10 mouse cellular contexts compared by ENCODE assay signal in the genomic region with DNA sequence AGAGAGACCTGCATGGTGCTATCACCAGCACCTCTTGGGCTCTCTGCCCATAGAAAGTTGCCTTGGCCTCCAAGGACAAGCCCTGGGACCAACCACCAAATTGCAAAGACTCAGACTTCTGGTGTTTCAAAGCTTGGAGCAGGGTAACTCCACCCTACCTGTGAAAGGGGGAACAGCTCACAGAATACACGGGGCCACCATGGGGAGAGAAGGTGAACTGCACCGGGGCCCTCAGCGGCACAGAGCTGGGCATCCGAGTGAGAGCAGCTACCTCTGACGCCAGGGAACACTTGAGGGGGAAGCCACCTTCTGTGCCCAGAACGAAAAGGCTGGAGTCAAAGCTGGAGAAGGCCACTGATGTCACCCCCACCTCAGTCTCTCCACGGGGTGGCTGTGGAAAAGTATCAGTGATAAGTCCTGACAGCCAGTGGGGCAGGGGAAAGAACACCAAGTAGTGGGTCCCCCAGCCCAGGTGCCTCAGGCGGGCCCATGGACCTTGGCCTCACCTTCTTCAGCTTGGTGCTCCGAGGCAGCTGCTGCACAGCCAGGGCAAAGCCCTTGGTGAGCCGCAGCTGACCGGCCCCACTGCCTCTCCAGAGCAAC. TPM values are rescaled to one million over a fixed set of nuclear protein-coding genes. Genes with fewer than 3 reads are reported as not detected.
DNase-seq lines count a peak whose midpoint lies in the region; ATAC-seq and TF ChIP-seq lines count a peak whose summit lies in the region.
"Had no signal": no experiment of that assay in that cellular context is flagged by ENCODE, and none has a peak within 500 bp of the region (broad histone marks: within the 10 kb centered on the region; RNA-seq: fewer than 3 reads in every experiment).

No protein-coding gene starts in this region.

- H3K9me3 ChIP-seq in kidney, embryonic 15.5 days (replicated peaks) = no peaks in the 10 kb centered on the region
- H3K9me3 ChIP-seq: liver, embryonic 13.5 days had no signal

- TF ChIP-seq POLR2A in brain, embryonic 14.5 days (IDR thresholded peaks at IDR 0.05; ENCODE audit: borderline replicate concordance, extremely low read depth, insufficient read depth, insufficient read length, poor library complexity, severe bottlenecking) = no peak

- H3K27ac ChIP-seq in kidney, embryonic 15.5 days = no peak overlapping the region
- H3K27ac ChIP-seq: liver, embryonic 13.5 days had no signal

- no peaks in the 10 kb centered on the region for H3K27me3 ChIP-seq in kidney, embryonic 15.5 days
- H3K27me3 ChIP-seq: liver, embryonic 13.5 days had no signal

- DNase-seq in kidney, adult 9 months = peak; percentile 22
- peak; percentile 47 for DNase-seq in right cerebral cortex, postnatal 14 days
- DNase-seq in right cerebral cortex, postnatal 10 days (ENCODE audit: low spot score in 2 of 2) = no peak
- DNase-seq in brain, embryonic 14.5 days (ENCODE audit: low read depth) = no peak
- peak; percentile 30 for DNase-seq in thymus, postnatal 14 days
- no peak for DNase-seq in gastrocnemius, postnatal 14 days
- DNase-seq: adrenal gland, adult 8-10 months; kidney, adult 2 months; liver, embryonic 13.5 days had no signal

- no peak overlapping the region for H3K4me2 ChIP-seq in kidney, embryonic 15.5 days
- H3K4me2 ChIP-seq: liver, embryonic 13.5 days had no signal

- H3K4me1 ChIP-seq in kidney, embryonic 15.5 days = no peaks in the 10 kb centered on the region
- H3K4me1 ChIP-seq: liver, embryonic 13.5 days had no signal

- no peak overlapping the region for H3K4me3 ChIP-seq in kidney, embryonic 15.5 days (replicated peaks)
- H3K4me3 ChIP-seq: liver, embryonic 13.5 days had no signal

- intact Hi-C loops in gastrocnemius, postnatal 14 days (cut with DNase I; ENCODE audit: low total_unique reads) = no loop called here

- H3K9ac ChIP-seq in kidney, embryonic 15.5 days = no peak overlapping the region
- H3K9ac ChIP-seq: liver, embryonic 13.5 days had no signal

- ATAC-seq in kidney, embryonic 15.5 days (replicated peaks; ENCODE audit: low FRiP score) = no peak

- TF ChIP-seq CTCF in brain, embryonic 14.5 days (IDR thresholded peaks at IDR 0.05; ENCODE audit: borderline replicate concordance, extremely low read depth, insufficient read depth, insufficient read length) = peak; percentile 20; the same call in 1 of the 2 replicates

- H3K36me3 ChIP-seq in kidney, embryonic 15.5 days = peaks cover 67% of the 10 kb centered on the region

- 63% methylated on average over 11 of the region's 11 CpGs for WGBS in kidney, embryonic 15.5 days

RNA-seq across cellular contexts. Expression of a gene that starts 16.3 kb away (rescaled TPM):
- polyA plus RNA-seq in kidney, embryonic 15.5 days (2015; fragmentation: Nextera tagmentation; extraction: Ambion mirVana) = 34.8 and 40.7 TPM in 2 replicates
- 71.2 and 77.7 TPM in 2 replicates for polyA plus RNA-seq in brain, embryonic 14.5 days (2012; rRNA removed)
- 1 to 10 TPM; 3.2 to 3.3 TPM for total RNA-seq in gastrocnemius, postnatal 14 days (2021)

RNA-seq across cellular contexts. Expression of a gene that starts 24.8 kb away (rescaled TPM):
- 486 and 529 TPM in 2 replicates for polyA plus RNA-seq in kidney, embryonic 15.5 days (2015; fragmentation: Nextera tagmentation; extraction: Ambion mirVana)
- 223 and 340 TPM in 2 replicates for polyA plus RNA-seq in brain, embryonic 14.5 days (2012; rRNA removed)
- total RNA-seq in gastrocnemius, postnatal 14 days (2021) = 10 to 100 TPM; 75.4 to 90.4 TPM

RNA-seq across cellular contexts. Expression of a gene that starts 45.1 kb away (rescaled TPM):
- polyA plus RNA-seq in kidney, embryonic 15.5 days (2015; fragmentation: Nextera tagmentation; extraction: Ambion mirVana) = 11.5 and 13.2 TPM in 2 replicates
- 3.7 and 7.2 TPM in 2 replicates for polyA plus RNA-seq in brain, embryonic 14.5 days (2012; rRNA removed)
- total RNA-seq in gastrocnemius, postnatal 14 days (2021) = 1 to 10 TPM; 5.9 to 6.4 TPM

Comparison
In these comparisons a context has a peak if more than half of its experiments do, and no peak if none do; other contexts are left out.
1. DNase-seq: peak in kidney, adult 9 months (single experiment), right cerebral cortex, postnatal 14 days (single experiment) and thymus, postnatal 14 days (single experiment); none in right cerebral cortex, postnatal 10 days (0 of 2), brain, embryonic 14.5 days (single experiment) and gastrocnemius, postnatal 14 days (single experiment).